Mouse (Mus musculus) adipose tissue, adult 10 weeks (tissue): ENCODE results near the gene Cbx8. TPM values are rescaled to one million over a fixed set of nuclear protein-coding genes. Genes with fewer than 3 reads are reported as not detected.

Experiments
- polyA plus RNA-seq: library from polyadenylated mRNA; stranded (reverse); fragments of 350-450 nt; fragmentation: Illumina TruSeq; extraction: RNeasy Lipid Tissue Mini Kit (QIAGEN cat#74804); gene quantifications from one replicate; pipeline ENCODE4 v1.2.3, GENCODE M21; 2014; ENCODE audit warnings: low read depth, low replicate concordance

The Cbx8 gene
- 6.0 TPM for polyA plus RNA-seq

GRCm38 (mm10) chr11:119040600-119041324, at the start of gene Cbx8:
Cbx8 (minus strand) TSS chr11:119040969.

GRCm38 (mm10) chr11:119086144-119086971, 45.6 kb upstream of the Cbx8 start, which contains the start of gene Cbx4:
Cbx4 (minus strand) TSS chr11:119086221.

GRCm38 (mm10) chr11:119022895-119023615, 17.7 kb downstream of the Cbx8 start, which contains the start of gene Cbx2:
Cbx2 (plus strand) TSS chr11:119022962.

GRCm38 (mm10) chr11:118987999-118988398, 52.8 kb downstream of the Cbx8 start, which contains the start of gene Enpp7:
Enpp7 (plus strand) TSS chr11:118988188.

Other genes with a start within 250 kb of the Cbx8 start
- gene Rbfox3, start 129.4 kb downstream of the Cbx8 start, polyA plus RNA-seq, result 10.0 TPM
- gene Enpp7, start 52.8 kb downstream of the Cbx8 start, polyA plus RNA-seq, result not detected
- 2.7 TPM for gene Cbx2, start 18.0 kb downstream of the Cbx8 start, polyA plus RNA-seq
- 15.9 TPM for gene Cbx4, start 45.3 kb upstream of the Cbx8 start, polyA plus RNA-seq
- 11.0 TPM for gene Tbc1d16, start 187.5 kb upstream of the Cbx8 start, polyA plus RNA-seq
- 7.2 TPM for gene Ccdc40, start 187.6 kb upstream of the Cbx8 start, polyA plus RNA-seq
- 98.1 TPM for gene Gaa, start 226.9 kb upstream of the Cbx8 start, polyA plus RNA-seq